12 mouse cellular contexts compared by ENCODE assay signal in the genomic region with DNA sequence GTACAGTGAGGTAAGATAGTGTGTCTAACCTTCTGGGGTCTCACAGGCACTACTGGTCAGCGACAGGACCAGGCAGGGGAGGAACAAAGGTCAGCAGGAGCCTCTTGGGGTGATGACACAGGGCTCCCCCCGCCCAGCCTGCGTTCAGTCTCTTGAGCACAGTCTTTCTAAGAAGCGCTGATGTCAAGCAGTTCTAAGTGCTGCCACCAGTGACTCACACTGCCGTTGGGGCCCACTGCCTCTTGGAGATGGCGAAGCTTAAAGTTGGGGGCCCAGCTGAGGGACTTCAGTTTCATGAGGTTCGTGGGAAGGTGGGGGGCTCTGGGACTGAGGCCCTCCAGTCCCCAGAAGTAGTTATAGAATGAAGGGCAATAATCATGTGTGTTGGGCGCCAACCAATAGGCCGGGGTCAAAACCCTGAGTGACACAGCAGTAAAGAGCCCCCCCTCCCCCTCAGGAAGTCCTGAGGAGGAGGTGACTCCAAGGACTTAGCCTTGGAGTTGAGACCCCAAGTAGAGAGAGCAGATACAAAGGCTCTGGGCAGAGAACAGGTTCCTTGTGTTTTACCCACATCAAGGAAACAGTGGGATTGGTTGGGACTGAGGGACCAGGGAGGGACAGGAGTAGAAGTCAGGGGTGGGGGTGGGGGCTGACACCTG. TPM values are rescaled to one million over a fixed set of nuclear protein-coding genes. Genes with fewer than 3 reads are reported as not detected.
DNase-seq lines count a peak whose midpoint lies in the region; TF ChIP-seq lines count a peak whose summit lies in the region.
"Had no signal": no experiment of that assay in that cellular context is flagged by ENCODE, and none has a peak within 500 bp of the region (broad histone marks: within the 10 kb centered on the region; RNA-seq: fewer than 3 reads in every experiment).

No protein-coding gene starts in this region.

- TF ChIP-seq CTCF in lung, adult 2 months (IDR thresholded peaks at IDR 0.05; ENCODE audit: insufficient read depth, low read length): no peak

- H3K4me3 ChIP-seq in lung, adult 2 months (replicated peaks; ENCODE audit: extremely low read depth, low read depth, low read length): peak overlapping the region; percentile 95
- H3K4me3 ChIP-seq: embryonic facial prominence, embryonic 15.5 days; neural tube, embryonic 13.5 days had no signal

- no peaks in the 10 kb centered on the region for H3K27me3 ChIP-seq in splenic B cell, adult 2 months (ENCODE audit: control insufficient read depth, insufficient read depth, low read length, poor library complexity, severe bottlenecking)
- H3K27me3 ChIP-seq: embryonic facial prominence, embryonic 15.5 days; Patski had no signal

- WGBS in lung, adult 2 months: 55% methylated on average over 9 of the region's 9 CpGs

- H3K4me1 ChIP-seq in lung, adult 2 months (ENCODE audit: control insufficient read depth, insufficient read depth, low read length): peaks cover 41% of the 10 kb centered on the region

- peak; percentile 35 for DNase-seq in adrenal gland, postnatal 10 days
- DNase-seq in adrenal gland, adult 8-10 months: no peak
- no peak for DNase-seq in lung, adult 2 months
- no peak for DNase-seq in lung, postnatal 4 days
- peak; percentile 80 for DNase-seq in induced T-regulatory cell, adult 2 months (ENCODE audit: low read depth)
- peak; percentile 37 for DNase-seq in splenic B cell, adult 2 months (ENCODE audit: low read depth, low spot score)
- DNase-seq in ovary, postnatal 10 days (ENCODE audit: low spot score): no peak
- DNase-seq in gastrocnemius, adult 18-20 months (ENCODE audit: low spot score): no peak
- DNase-seq: kidney, adult 9 months had no signal

- no peak for TF ChIP-seq POLR2A in lung, adult 2 months (IDR thresholded peaks at IDR 0.05; ENCODE audit: borderline replicate concordance, extremely low read depth, low read depth, low read length)

- peaks cover 2% of the 10 kb centered on the region; the same call in 1 of the 2 replicates for H3K36me3 ChIP-seq in splenic B cell, adult 2 months (ENCODE audit: control insufficient read depth, insufficient read depth, low read length, poor library complexity, severe bottlenecking)
- H3K36me3 ChIP-seq: embryonic facial prominence, embryonic 15.5 days; neural tube, embryonic 13.5 days had no signal

RNA-seq across cellular contexts. Expression of a gene that starts 2.7 kb away (rescaled TPM):
- 10 to 100 TPM; 43.9 to 51.3 TPM for total RNA-seq in adrenal gland, postnatal 10 days (2021)
- total RNA-seq in adrenal gland, adult 8-10 months (2022): 100 to 1,000 TPM in 2 of 4 experiments, 10 to 100 TPM in 2; 33.7 to 203 (median 102) TPM
- 75.3 and 85.2 TPM in 2 replicates for polyA plus RNA-seq in lung, adult 2 months (2012; rRNA removed)
- total RNA-seq in gastrocnemius, adult 18-20 months (2021): 1 to 10 TPM; 4.7 to 5.2 TPM

RNA-seq across cellular contexts. Expression of a gene that starts 48.6 kb away (rescaled TPM):
- 1 to 10 TPM; 2.2 to 2.5 TPM for total RNA-seq in adrenal gland, postnatal 10 days (2021)
- total RNA-seq in adrenal gland, adult 8-10 months (2022): 1 to 10 TPM in 2 of 4 experiments, under 1 TPM in 2; 0.70 to 1.6 (median 0.96) TPM
- polyA plus RNA-seq in lung, adult 2 months (2012; rRNA removed): 7.6 and 8.8 TPM in 2 replicates
- total RNA-seq in gastrocnemius, adult 18-20 months (2021): under 1 TPM in 1 of 2 experiments, not detected in 1; 0.09 TPM
- polyA plus RNA-seq: Patski had no signal

Comparison
In these comparisons a context has a peak if more than half of its experiments do, and no peak if none do; other contexts are left out.
1. DNase-seq: peak in adrenal gland, postnatal 10 days (single experiment), induced T-regulatory cell, adult 2 months (single experiment) and splenic B cell, adult 2 months (single experiment); none in adrenal gland, adult 8-10 months (single experiment), lung, adult 2 months (single experiment), lung, postnatal 4 days (0 of 2), ovary, postnatal 10 days (single experiment) and gastrocnemius, adult 18-20 months (single experiment).
2. RNA of a gene that starts 2.7 kb away (total RNA-seq): 33.7 to 203 TPM in adrenal gland, adult 8-10 months and 43.9 to 51.3 TPM in adrenal gland, postnatal 10 days; 4.7 to 5.2 TPM in gastrocnemius, adult 18-20 months; every median in the first group is over 4 times any median in the second.